Mouse (Mus musculus) limb, embryonic 12.5 days (tissue): ENCODE measurements at regions not wholly inside any gene's neighbourhood (a gene's known extent, or its start where the extent isn't known, plus 50 kb on each side); places are given as distances from the start of the nearest gene placed in this dataset.
"Not testable (repeated sequence)": the region's sequence is repeated elsewhere in the genome, so short reads cannot be mapped to it uniquely, and the experiment has no call there.

Experiments
- ATAC-seq: fragments of 200-750 bp; cut with Nextera tagmentation; 2 replicates; pipeline ENCODE4 v1.8.0; 2017; ENCODE audit warnings: low read depth, moderate TSS enrichment; ENCODE audit not compliant: insufficient number of reproducible peaks, insufficient read depth, low FRiP score, low TSS enrichment
- H3K27ac ChIP-seq: fragments of 300-500 bp; sonication (generic); 2 replicates; pipeline ENCODE4 v1.5.1; 2016; ENCODE audit warnings: mild to moderate bottlenecking, moderate library complexity
- H3K27me3 ChIP-seq: fragments of 300-500 bp; sonication (generic); 2 replicates; pipeline ENCODE4 v1.6.1; 2016; ENCODE audit warnings: mild to moderate bottlenecking, moderate library complexity
- H3K36me3 ChIP-seq: fragments of 300-500 bp; sonication (generic); 2 replicates; pipeline ENCODE4 v1.6.1; 2016; ENCODE audit warnings: mild to moderate bottlenecking, moderate library complexity
- H3K4me1 ChIP-seq: fragments of 300-500 bp; sonication (generic); replicated peaks from 2 replicates; pipeline ENCODE4 v1.6.1; 2016
- H3K4me2 ChIP-seq: fragments of 300-500 bp; sonication (generic); 2 replicates; pipeline ENCODE4 v1.6.1; 2016; ENCODE audit warnings: mild to moderate bottlenecking, moderate library complexity
- H3K4me3 ChIP-seq: fragments of 300-500 bp; sonication (generic); replicated peaks from 2 replicates; pipeline ENCODE4 v1.5.1; 2016; ENCODE audit warnings: mild to moderate bottlenecking
- H3K9ac ChIP-seq: fragments of 300-500 bp; sonication (generic); replicated peaks from 2 replicates; pipeline ENCODE4 v1.6.1; 2016; ENCODE audit warnings: mild to moderate bottlenecking, moderate library complexity
- H3K9me3 ChIP-seq: fragments of 300-500 bp; sonication (generic); 2 replicates; pipeline ENCODE4 v1.6.1; 2016; ENCODE audit warnings: mild to moderate bottlenecking, moderate library complexity
- WGBS: fragments of 180-500 bp; shearing (Covaris S2); methylation state at CpG from one replicate; pipeline ENCODE4 v1.1.7; 2016; 5-methylcytosine and 5-hydroxymethylcytosine counted together

GRCm38 (mm10) chr3:82290373-82290772 is 67.5 kb upstream of the Map9 start:
- ATAC-seq, result no peak
- Histone ChIP-seq H3K27me3 (no peaks in the 10 kb centered on the region), H3K9me3 (no peaks in the 10 kb centered on the region), H3K4me1 (no peaks in the 10 kb centered on the region), H3K4me3 (no peak overlapping the region), H3K4me2 (no peak overlapping the region), H3K36me3 (no peaks in the 10 kb centered on the region), H3K27ac (no peak overlapping the region), H3K9ac (no peak overlapping the region)
- WGBS, result 90% methylated on average over 2 of the region's 2 CpGs

GRCm38 (mm10) chr3:82288996-82289395 is 68.8 kb upstream of the Map9 start:
- no peaks in the 10 kb centered on the region for H3K4me1 ChIP-seq
- H3K9ac ChIP-seq, result no peak overlapping the region
- H3K4me2 ChIP-seq, result no peak overlapping the region
- WGBS, result 79% methylated on average over 6 of the region's 6 CpGs
- H3K9me3 ChIP-seq, result no peaks in the 10 kb centered on the region
- no peaks in the 10 kb centered on the region for H3K27me3 ChIP-seq
- no peaks in the 10 kb centered on the region for H3K36me3 ChIP-seq
- H3K27ac ChIP-seq, result no peak overlapping the region
- no peak for ATAC-seq
- no peak overlapping the region for H3K4me3 ChIP-seq

- Histone ChIP-seq H3K36me3 (no peaks in the 10 kb centered on the region), H3K9ac (no peak overlapping the region), H3K4me2 (no peak overlapping the region), H3K4me1 (peaks cover 9% of the 10 kb centered on the region), H3K9me3 (no peaks in the 10 kb centered on the region), H3K4me3 (no peak overlapping the region), H3K27me3 (no peaks in the 10 kb centered on the region), H3K27ac (no peak overlapping the region)
- ATAC-seq, result no peak
These were observed 80.7 kb upstream of the Map9 start for GRCm38 (mm10) chr3:82276977-82277714.

GRCm38 (mm10) chr3:82275822-82276203 is 82.0 kb upstream of the Map9 start:
- Histone ChIP-seq H3K27ac (no peak overlapping the region), H3K27me3 (no peaks in the 10 kb centered on the region), H3K36me3 (no peaks in the 10 kb centered on the region), H3K4me3 (no peak overlapping the region), H3K4me1 (peaks cover 9% of the 10 kb centered on the region), H3K9me3 (no peaks in the 10 kb centered on the region), H3K4me2 (no peak overlapping the region), H3K9ac (no peak overlapping the region)
- no peak for ATAC-seq
- whole genome bisulfite sequencing, result 51% methylated on average over 4 of the region's 4 CpGs

GRCm38 (mm10) chr3:82274945-82275821 is 82.7 kb upstream of the Map9 start:
- Histone ChIP-seq H3K36me3 (no peaks in the 10 kb centered on the region), H3K27ac (peak overlapping the region; percentile 45; the same call in 1 of the 2 replicates), H3K4me1 (peaks cover 9% of the 10 kb centered on the region), H3K27me3 (no peaks in the 10 kb centered on the region), H3K4me2 (no peak overlapping the region), H3K9me3 (no peaks in the 10 kb centered on the region), H3K9ac (no peak overlapping the region), H3K4me3 (no peak overlapping the region)
- ATAC-seq, result 0 out of 2 replicates have a peak, but pooled peaks have one; percentile 56
- 66% methylated on average over 7 of the region's 7 CpGs for WGBS

GRCm38 (mm10) chr3:82274196-82274937 is 83.5 kb upstream of the Map9 start:
- Histone ChIP-seq H3K9ac (no peak overlapping the region), H3K9me3 (no peaks in the 10 kb centered on the region), H3K27ac (no peak overlapping the region), H3K4me3 (no peak overlapping the region), H3K4me1 (peaks cover 9% of the 10 kb centered on the region), H3K36me3 (no peaks in the 10 kb centered on the region), H3K27me3 (no peaks in the 10 kb centered on the region), H3K4me2 (no peak overlapping the region)
- 49% methylated on average over 6 of the region's 6 CpGs for WGBS
- no peak for ATAC-seq

- H3K4me3 ChIP-seq, H3K36me3 ChIP-seq, H3K4me1 ChIP-seq, H3K27ac ChIP-seq, H3K4me2 ChIP-seq, H3K9ac ChIP-seq, H3K27me3 ChIP-seq, H3K9me3 ChIP-seq, ATAC-seq: not testable (repeated sequence)
- 84% methylated on average over 2 of the region's 2 CpGs for WGBS
These were observed 84.3 kb upstream of the Map9 start for GRCm38 (mm10) chr3:82273511-82273910.

- H3K4me1 ChIP-seq, result peaks cover 9% of the 10 kb centered on the region
- H3K27me3 ChIP-seq, result no peaks in the 10 kb centered on the region
- no peak for ATAC-seq
- no peak overlapping the region for H3K27ac ChIP-seq
- H3K4me2 ChIP-seq, result no peak overlapping the region
- H3K9ac ChIP-seq, result no peak overlapping the region
- no peak overlapping the region for H3K4me3 ChIP-seq
- 0 out of 2 replicates have a peak, but pooled peaks cover 5% of the 10 kb centered on the region for H3K9me3 ChIP-seq
- 84% methylated on average over 1 of the region's 1 CpGs for WGBS
- no peaks in the 10 kb centered on the region for H3K36me3 ChIP-seq
These were observed 85.9 kb upstream of the Map9 start for GRCm38 (mm10) chr3:82271965-82272364.

GRCm38 (mm10) chr3:82265941-82266340 is 91.9 kb upstream of the Map9 start:
- no peaks in the 10 kb centered on the region for H3K36me3 ChIP-seq
- 97% methylated on average over 1 of the region's 1 CpGs for WGBS
- no peaks in the 10 kb centered on the region for H3K27me3 ChIP-seq
- H3K4me2 ChIP-seq, result no peak overlapping the region
- H3K9me3 ChIP-seq, result 0 out of 2 replicates have a peak, but pooled peaks cover 5% of the 10 kb centered on the region
- no peaks in the 10 kb centered on the region for H3K4me1 ChIP-seq
- no peak overlapping the region for H3K27ac ChIP-seq
- no peak overlapping the region for H3K4me3 ChIP-seq
- H3K9ac ChIP-seq, result no peak overlapping the region
- ATAC-seq, result no peak

- ATAC-seq, result no peak
- Histone ChIP-seq H3K27me3 (no peaks in the 10 kb centered on the region), H3K9ac (no peak overlapping the region), H3K36me3 (no peaks in the 10 kb centered on the region), H3K4me1 (no peaks in the 10 kb centered on the region), H3K9me3 (no peaks in the 10 kb centered on the region), H3K4me2 (no peak overlapping the region), H3K4me3 (no peak overlapping the region), H3K27ac (no peak overlapping the region)
- WGBS, result 80% methylated on average over 3 of the region's 3 CpGs
These were observed 95.9 kb upstream of the Map9 start for GRCm38 (mm10) chr3:82261976-82262375.

- WGBS, result 88% methylated on average over 4 of the region's 4 CpGs
- H3K27me3 ChIP-seq, result no peaks in the 10 kb centered on the region
- no peak overlapping the region for H3K27ac ChIP-seq
- ATAC-seq, result no peak
- no peaks in the 10 kb centered on the region for H3K4me1 ChIP-seq
- no peaks in the 10 kb centered on the region for H3K36me3 ChIP-seq
- H3K9me3 ChIP-seq, result no peaks in the 10 kb centered on the region
- no peak overlapping the region for H3K4me2 ChIP-seq
- no peak overlapping the region for H3K9ac ChIP-seq
- H3K4me3 ChIP-seq, result no peak overlapping the region
These were observed 97.7 kb upstream of the Map9 start for GRCm38 (mm10) chr3:82259986-82260652.
